Mouse (Mus musculus) erythroblast, embryonic 14.5 days (primary cell): ENCODE results near the gene Prdm11.

ENCODE experiments used
- GATA1 ChIP-seq: IDR thresholded peaks from 2 replicates; pipeline ENCODE4 v1.6.1; 2012; ENCODE audit warnings: low read length, inconsistent platforms, mixed read lengths
- TAL1 ChIP-seq: IDR thresholded peaks from 3 replicates; pipeline ENCODE4 v1.6.1; 2012; ENCODE audit warnings: low read length, inconsistent platforms, mixed read lengths

GRCm38 (mm10) chr2:93032651-93033050 lies 13.3 kb downstream of the Prdm11 start:
- TF ChIP-seq GATA1 = no peak
- no peak for TF ChIP-seq TAL1
